Mouse (Mus musculus) common myeloid progenitor, adult 5-6 weeks (primary cell): Measurements from ENCODE around the gene Vmn1r213. TPM values are rescaled to one million over a fixed set of nuclear protein-coding genes. Genes with fewer than 3 reads are reported as not detected.

ENCODE experiments used
- ATAC-seq: replicated peaks from 2 replicates; pipeline ENCODE4 v1.8.0; 2016; ENCODE audit warnings: low read depth, mild to moderate bottlenecking, moderate TSS enrichment, inconsistent platforms; ENCODE audit not compliant: poor library complexity, severe bottlenecking
- total RNA-seq: library from RNA; stranded (forward); fragments of 200-1000, 187-1606 nt; gene quantifications from 2 replicates; pipeline ENCODE4 v1.2.3, GENCODE M21; 2017

Gene Vmn1r213
- total RNA-seq = not detected in 2 replicates

DNA sequence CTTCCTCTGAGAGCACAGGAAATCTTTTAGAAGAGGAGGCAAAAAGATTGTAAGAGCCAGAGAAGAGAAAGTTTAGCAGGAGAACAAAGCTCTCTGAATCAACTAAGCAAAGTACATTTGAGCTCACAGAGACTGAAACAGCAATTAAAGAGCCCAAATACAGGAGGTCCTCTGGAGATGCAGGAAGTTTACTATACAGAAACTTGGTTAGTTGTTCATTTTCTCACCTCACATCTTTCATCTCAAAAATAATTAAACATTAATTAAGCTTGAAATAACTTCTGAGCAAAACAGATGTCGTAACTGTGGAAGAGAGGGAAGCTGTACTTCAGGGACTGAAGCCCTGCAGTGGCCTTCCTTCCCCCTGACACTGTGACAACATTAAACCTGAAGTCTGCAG is at the start of gene Vmn1r213:
Vmn1r213 (plus strand) TSS at position 301 of the 400 bp plus-strand sequence.
- ATAC-seq = no peak

DNA sequence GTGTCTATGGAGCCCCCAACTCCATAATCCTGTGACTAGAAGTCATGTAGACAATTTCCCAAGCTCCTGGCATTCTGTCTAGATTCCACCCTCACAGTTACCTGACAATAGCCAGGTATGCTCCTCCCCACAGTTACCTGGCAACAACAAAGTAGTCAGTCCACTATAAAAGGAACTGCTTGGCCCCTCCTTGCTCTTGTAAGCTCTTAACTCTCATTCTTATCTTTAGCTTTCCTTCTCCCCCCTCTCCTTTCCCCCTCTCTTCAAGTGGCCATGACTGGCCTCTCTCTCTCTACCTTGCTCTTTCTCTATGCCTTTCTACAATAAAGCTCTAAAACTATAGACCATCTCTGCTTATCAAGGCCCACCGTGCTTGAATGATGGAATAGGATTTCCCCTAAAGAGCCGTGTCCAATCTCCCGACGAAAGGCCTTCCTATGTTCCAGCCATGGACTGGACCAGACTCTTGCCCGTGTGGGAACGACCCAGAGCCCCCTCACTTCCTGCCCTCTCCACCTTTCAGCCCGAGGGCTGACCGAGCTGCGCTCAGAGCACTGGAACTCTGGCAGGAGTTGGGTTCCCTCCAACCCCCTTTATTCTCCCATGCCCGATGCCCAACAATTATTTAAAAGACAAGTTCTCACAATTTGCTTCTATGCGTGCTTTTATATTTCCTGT is 17.1 kb upstream of the Vmn1r213 start:
- ATAC-seq = no peak

GRCm38 (mm10) chr13:22992178-22992700 is 15.2 kb upstream of the Vmn1r213 start:
- no peak for ATAC-seq

- ATAC-seq = no peak
These were observed 14.7 kb upstream of the Vmn1r213 start for GRCm38 (mm10) chr13:22992721-22993120.

- ATAC-seq = no peak
These were observed 10.7 kb downstream of the Vmn1r213 start for GRCm38 (mm10) chr13:23018158-23018557.

DNA sequence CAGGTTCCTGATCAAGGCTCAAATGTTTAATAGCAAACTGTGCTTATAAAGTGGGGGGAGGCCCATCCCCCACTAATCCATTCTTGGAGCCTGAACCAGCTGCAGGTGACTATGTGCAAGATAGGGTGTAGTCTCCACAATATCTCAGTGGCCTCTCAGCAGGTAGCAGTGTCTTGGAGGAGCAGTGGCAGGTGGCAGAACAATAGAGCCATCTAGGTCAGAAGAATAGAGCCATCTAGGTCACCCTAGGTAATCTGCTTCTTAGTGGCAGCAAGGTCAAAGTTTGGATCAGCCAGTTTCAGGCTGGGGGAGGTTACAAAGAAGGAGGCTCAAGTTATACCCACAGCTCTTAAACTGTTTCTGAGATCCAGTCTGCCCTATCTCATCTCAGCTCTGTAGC is 17.4 kb downstream of the Vmn1r213 start:
- ATAC-seq = no peak

GRCm38 (mm10) chr13:23030118-23030517 is 22.7 kb downstream of the Vmn1r213 start, which contains the start of gene Vmn1r214:
Gene Vmn1r214 (plus strand): TSS chr13:23030418.
- no peak for ATAC-seq

GRCm38 (mm10) chr13:23057778-23058177 is 50.3 kb downstream of the Vmn1r213 start:
- ATAC-seq = no peak

Other genes starting within 250 kb of the Vmn1r213 start
- not detected in 2 replicates for gene Vmn1r208, start 230.3 kb upstream of the Vmn1r213 start, total RNA-seq
- gene Vmn1r209, start 198.0 kb upstream of the Vmn1r213 start, total RNA-seq = not detected in 2 replicates
- not detected in 2 replicates for gene Vmn1r210, start 176.3 kb upstream of the Vmn1r213 start, total RNA-seq
- not detected in 2 replicates for gene Vmn1r211, start 150.1 kb upstream of the Vmn1r213 start, total RNA-seq
- gene Vmn1r212, start 123.5 kb upstream of the Vmn1r213 start, total RNA-seq = not detected in 2 replicates
- not detected in 2 replicates for gene Vmn1r214, start 22.8 kb downstream of the Vmn1r213 start, total RNA-seq
- not detected in 2 replicates for gene Vmn1r215, start 60.4 kb downstream of the Vmn1r213 start, total RNA-seq
- not detected in 2 replicates for gene Vmn1r217, start 110.6 kb downstream of the Vmn1r213 start, total RNA-seq
- not detected in 2 replicates for gene Vmn1r218, start 125.5 kb downstream of the Vmn1r213 start, total RNA-seq
- gene Vmn1r219, start 151.7 kb downstream of the Vmn1r213 start, total RNA-seq = not detected in 2 replicates
- gene Vmn1r220, start 180.3 kb downstream of the Vmn1r213 start, total RNA-seq = not detected in 2 replicates
- gene Vmn1r221, start 206.5 kb downstream of the Vmn1r213 start, total RNA-seq = not detected in 2 replicates
- gene Vmn1r222, start 228.3 kb downstream of the Vmn1r213 start, total RNA-seq = not detected in 2 replicates
- gene Vmn1r223, start 239.5 kb downstream of the Vmn1r213 start, total RNA-seq = not detected in 2 replicates